23 mouse cellular contexts compared by ENCODE assay signal in the genomic region with DNA sequence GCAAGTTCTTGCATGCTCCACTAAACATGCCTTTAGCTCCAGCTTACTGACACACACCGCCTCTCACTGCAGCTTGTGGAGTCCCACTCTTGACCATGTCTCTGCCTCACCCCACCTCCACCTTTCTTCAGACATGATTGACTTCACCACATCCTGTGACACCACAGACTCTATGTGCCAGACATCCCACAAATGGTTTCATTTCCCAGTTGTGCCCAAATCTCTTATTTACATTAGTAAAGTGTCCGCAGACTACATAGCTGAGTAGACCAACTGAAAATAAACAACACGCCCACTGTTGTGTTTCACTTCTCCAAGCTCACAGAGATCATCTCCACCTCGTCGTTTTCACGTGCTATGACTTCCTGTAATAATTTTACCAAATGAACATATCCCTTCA. TPM values are rescaled to one million over a fixed set of nuclear protein-coding genes. Genes with fewer than 3 reads are reported as not detected.
DNase-seq lines count a peak whose midpoint lies in the region; ATAC-seq and TF ChIP-seq lines count a peak whose summit lies in the region.
"Had no signal": no experiment of that assay in that cellular context is flagged by ENCODE, and none has a peak within 500 bp of the region (broad histone marks: within the 10 kb centered on the region; RNA-seq: fewer than 3 reads in every experiment).

No protein-coding gene starts in this region.

- ATAC-seq in kidney, embryonic 16.5 days (ENCODE audit: low FRiP score, low TSS enrichment): no peak
- peak; percentile 100 for ATAC-seq in granulocyte monocyte progenitor cell, adult 5-6 weeks (replicated peaks; ENCODE audit: poor library complexity, severe bottlenecking)
- ATAC-seq in intestine, postnatal 0 days: no peak
- ATAC-seq in hindbrain, embryonic 14.5 days (ENCODE audit: low FRiP score): no peak
- ATAC-seq: midbrain, embryonic 13.5 days; Patski had no signal

- H3K4me2 ChIP-seq in kidney, embryonic 16.5 days (replicated peaks; ENCODE audit: low read depth, low read length): no peak overlapping the region
- no peak overlapping the region for H3K4me2 ChIP-seq in intestine, postnatal 0 days (replicated peaks; ENCODE audit: low read depth)
- H3K4me2 ChIP-seq in hindbrain, embryonic 14.5 days (replicated peaks): no peak overlapping the region
- H3K4me2 ChIP-seq: hindbrain, embryonic 15.5 days; liver, embryonic 15.5 days; midbrain, embryonic 13.5 days had no signal

- peak; percentile 10 for DNase-seq in kidney, adult 2 months
- DNase-seq in A20 (ENCODE audit: low read depth, low spot score): peak; percentile 93
- DNase-seq in natural killer cell, adult 2 months (ENCODE audit: low spot score in 2 of 2): peak; percentile 28 to 82
- no peak for DNase-seq in urinary bladder, postnatal 14 days (ENCODE audit: low spot score)
- no peak for DNase-seq in hindbrain, embryonic 14.5 days (ENCODE audit: low spot score)
- DNase-seq: adrenal gland, postnatal 36 days; cerebellum, adult 2 months; gastrocnemius, postnatal 14 days; heart, postnatal 14 days; kidney, adult 8-10 months; kidney, postnatal 4 days; lung, postnatal 14 days; right cerebral cortex, adult 18-20 months had no signal

- no peak for TF ChIP-seq CTCF in kidney, adult 2 months (conservative IDR thresholded peaks at IDR 0.05; ENCODE audit: insufficient read depth, insufficient read length, low read depth, low read length)
- TF ChIP-seq CTCF in intestine, postnatal 0 days (IDR thresholded peaks at IDR 0.05; ENCODE audit: low read depth): no peak

- no peaks in the 10 kb centered on the region for H3K27me3 ChIP-seq in kidney, adult 2 months (replicated peaks; ENCODE audit: control insufficient read depth, insufficient read depth, low read length)
- no peaks in the 10 kb centered on the region for H3K27me3 ChIP-seq in kidney, embryonic 16.5 days (ENCODE audit: insufficient read depth, low read length)
- H3K27me3 ChIP-seq in intestine, postnatal 0 days (replicated peaks; ENCODE audit: control insufficient read depth, insufficient read depth, low read length): no peaks in the 10 kb centered on the region
- no peaks in the 10 kb centered on the region for H3K27me3 ChIP-seq in hindbrain, embryonic 14.5 days (ENCODE audit: control insufficient read depth, insufficient read depth, low read length)
- H3K27me3 ChIP-seq: hindbrain, embryonic 15.5 days; liver, embryonic 15.5 days; midbrain, embryonic 13.5 days; Patski had no signal

- H3K36me3 ChIP-seq in kidney, adult 2 months (ENCODE audit: control insufficient read depth, insufficient read depth, low read length): no peaks in the 10 kb centered on the region
- H3K36me3 ChIP-seq in kidney, embryonic 16.5 days (ENCODE audit: insufficient read depth, low read length): no peaks in the 10 kb centered on the region
- no peaks in the 10 kb centered on the region for H3K36me3 ChIP-seq in intestine, postnatal 0 days (ENCODE audit: control insufficient read depth, insufficient read depth)
- H3K36me3 ChIP-seq in hindbrain, embryonic 14.5 days (replicated peaks; ENCODE audit: control insufficient read depth, insufficient read depth): no peaks in the 10 kb centered on the region
- H3K36me3 ChIP-seq: forebrain, embryonic 10.5 days; heart, embryonic 10.5 days; hindbrain, embryonic 15.5 days; liver, embryonic 15.5 days; midbrain, embryonic 13.5 days had no signal

- no peaks in the 10 kb centered on the region for H3K9me3 ChIP-seq in kidney, embryonic 16.5 days (ENCODE audit: low read length)
- H3K9me3 ChIP-seq in intestine, postnatal 0 days (ENCODE audit: control insufficient read depth): no peaks in the 10 kb centered on the region
- no peaks in the 10 kb centered on the region for H3K9me3 ChIP-seq in hindbrain, embryonic 14.5 days (ENCODE audit: control insufficient read depth, low read length)
- H3K9me3 ChIP-seq: forebrain, embryonic 10.5 days; heart, embryonic 10.5 days; hindbrain, embryonic 15.5 days; liver, embryonic 15.5 days; midbrain, embryonic 13.5 days had no signal

- H3K27ac ChIP-seq in kidney, adult 2 months (ENCODE audit: insufficient read depth, low read depth, low read length): no peak overlapping the region
- H3K27ac ChIP-seq in kidney, embryonic 16.5 days (ENCODE audit: low read length): no peak overlapping the region
- no peak overlapping the region for H3K27ac ChIP-seq in intestine, postnatal 0 days (ENCODE audit: low read depth, low read length)
- H3K27ac ChIP-seq in hindbrain, embryonic 14.5 days: no peak overlapping the region
- H3K27ac ChIP-seq: forebrain, embryonic 10.5 days; heart, embryonic 10.5 days; hindbrain, embryonic 15.5 days; left cerebral cortex, adult 2 months; liver, embryonic 15.5 days; midbrain, embryonic 13.5 days had no signal

- 67% methylated on average over 6 of the region's 6 CpGs for WGBS in kidney, adult 2 months
- WGBS in kidney, embryonic 16.5 days: 71% methylated on average over 6 of the region's 6 CpGs
- WGBS in intestine, postnatal 0 days: 74% methylated on average over 6 of the region's 6 CpGs
- 89% methylated on average over 6 of the region's 6 CpGs for WGBS in hindbrain, embryonic 14.5 days

- no peak overlapping the region for H3K9ac ChIP-seq in kidney, embryonic 16.5 days (replicated peaks; ENCODE audit: low read length)
- H3K9ac ChIP-seq in intestine, postnatal 0 days (ENCODE audit: low read depth, low read length): no peak overlapping the region
- H3K9ac ChIP-seq in hindbrain, embryonic 14.5 days: no peak overlapping the region
- H3K9ac ChIP-seq: hindbrain, embryonic 15.5 days; liver, embryonic 15.5 days; midbrain, embryonic 13.5 days had no signal

- no peak for TF ChIP-seq POLR2A in kidney, adult 2 months (IDR thresholded peaks at IDR 0.05; ENCODE audit: low read depth, low read length)

- no peak overlapping the region for H3K4me3 ChIP-seq in kidney, adult 2 months (ENCODE audit: insufficient read depth, low read depth, low read length)
- no peak overlapping the region for H3K4me3 ChIP-seq in kidney, embryonic 16.5 days (ENCODE audit: low read length)
- no peak overlapping the region for H3K4me3 ChIP-seq in intestine, postnatal 0 days (ENCODE audit: low read depth, low read length)
- no peak overlapping the region for H3K4me3 ChIP-seq in hindbrain, embryonic 14.5 days (replicated peaks; ENCODE audit: low read length)
- H3K4me3 ChIP-seq: forebrain, embryonic 10.5 days; heart, embryonic 10.5 days; hindbrain, embryonic 15.5 days; left cerebral cortex, adult 2 months; liver, embryonic 15.5 days; midbrain, embryonic 13.5 days had no signal

- H3K4me1 ChIP-seq in kidney, adult 2 months (ENCODE audit: control insufficient read depth, insufficient read depth, low read length): no peaks in the 10 kb centered on the region
- no peaks in the 10 kb centered on the region for H3K4me1 ChIP-seq in kidney, embryonic 16.5 days (ENCODE audit: insufficient read depth, low read length)
- H3K4me1 ChIP-seq in intestine, postnatal 0 days (replicated peaks; ENCODE audit: control insufficient read depth, insufficient read depth, low read length): no peaks in the 10 kb centered on the region
- no peaks in the 10 kb centered on the region for H3K4me1 ChIP-seq in hindbrain, embryonic 14.5 days (replicated peaks; ENCODE audit: control insufficient read depth, insufficient read depth, low read length)
- H3K4me1 ChIP-seq: forebrain, embryonic 10.5 days; heart, embryonic 10.5 days; hindbrain, embryonic 15.5 days; liver, embryonic 15.5 days; midbrain, embryonic 13.5 days had no signal

RNA-seq across cellular contexts. Expression of gene Cenpe, which starts 20.5 kb away (rescaled TPM):
- 0.15 and 0.48 TPM in 2 replicates for polyA plus RNA-seq in kidney, adult 2 months (2012; rRNA removed)
- 26.5 and 28.9 TPM in 2 replicates for polyA plus RNA-seq in kidney, embryonic 16.5 days (2015; fragmentation: Nextera tagmentation; extraction: Ambion mirVana)
- 25.4 and 28.0 TPM in 2 replicates for total RNA-seq in granulocyte monocyte progenitor cell, adult 5-6 weeks (2014; fragmentation: Nextera tagmentation)
- 65.1 and 74.5 TPM in 2 replicates for total RNA-seq in granulocyte monocyte progenitor cell, adult 5-6 weeks (2017)
- 5.4 and 5.6 TPM in 2 replicates for polyA plus RNA-seq in intestine, postnatal 0 days (2015; fragmentation: Nextera tagmentation; extraction: Ambion mirVana)
- polyA plus RNA-seq in hindbrain, embryonic 14.5 days (2014; fragmentation: Nextera tagmentation; extraction: Ambion mirVana): 4.1 and 6.3 TPM in 2 replicates

Comparison
In these comparisons a context has a peak if more than half of its experiments do, and no peak if none do; other contexts are left out.
1. DNase-seq: peak in kidney, adult 2 months (single experiment), A20 (single experiment) and natural killer cell, adult 2 months (2 of 2); none in urinary bladder, postnatal 14 days (single experiment) and hindbrain, embryonic 14.5 days (single experiment).